Mouse (Mus musculus) gastrocnemius, adult 8-10 months (tissue): Measurements from ENCODE around the gene Syt13. TPM values are rescaled to one million over a fixed set of nuclear protein-coding genes. Genes with fewer than 3 reads are reported as not detected.

Experiments used
- DNase-seq, 2 experiments: peaks; one replicate each; pipeline ENCODE4 v3.0.0; 2022; ENCODE audit warnings: low spot score in 2 of 2
- total RNA-seq, 4 experiments: library from RNA; stranded (reverse); gene quantifications; 2 replicates each; pipeline ENCODE4 v1.2.4; 2022

Syt13 gene
- total RNA-seq, 4 experiments from 2014 or later, result 0.10 TPM; not detected in 3

DNA sequence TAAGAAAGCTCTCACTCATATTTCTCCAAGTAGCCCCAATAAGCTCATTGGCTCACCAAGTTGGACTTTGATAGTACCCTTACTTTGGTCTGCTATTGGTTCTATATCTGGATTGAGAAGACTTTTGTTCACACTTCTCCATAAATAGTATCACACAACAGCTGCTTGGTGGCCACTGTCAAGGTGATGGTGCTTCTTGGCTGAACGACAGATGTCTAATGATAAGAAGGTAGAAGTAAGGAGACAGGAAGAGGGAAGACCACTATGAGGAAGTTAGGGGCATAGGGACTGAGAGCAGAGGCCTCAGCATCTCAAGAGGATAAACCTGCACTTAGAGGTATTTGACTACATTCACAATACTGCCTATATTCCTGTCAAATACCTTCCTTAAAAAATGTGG is 49.4 kb downstream of the Syt13 start:
- no peak for DNase-seq

DNA sequence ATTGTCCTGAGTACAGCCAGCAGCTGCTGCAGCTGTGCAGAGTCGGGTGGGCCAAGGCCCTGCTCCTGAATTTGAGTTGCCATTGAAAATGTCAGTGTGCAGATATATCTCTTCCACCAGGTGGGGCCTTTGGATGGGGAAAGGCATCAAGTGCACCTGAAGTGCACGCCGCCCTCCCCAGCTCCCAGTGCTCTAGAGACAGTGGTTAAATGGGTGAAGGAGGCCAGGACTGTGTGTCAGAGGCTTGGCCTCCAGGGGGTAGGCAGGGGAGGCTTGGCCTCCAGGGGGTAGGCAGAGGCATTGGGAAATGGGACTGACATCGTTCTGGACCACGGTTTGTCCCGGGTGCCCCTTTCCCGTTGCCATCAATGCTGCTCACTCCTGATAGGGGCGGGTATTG is 51.4 kb downstream of the Syt13 start:
- no peak for DNase-seq

DNA sequence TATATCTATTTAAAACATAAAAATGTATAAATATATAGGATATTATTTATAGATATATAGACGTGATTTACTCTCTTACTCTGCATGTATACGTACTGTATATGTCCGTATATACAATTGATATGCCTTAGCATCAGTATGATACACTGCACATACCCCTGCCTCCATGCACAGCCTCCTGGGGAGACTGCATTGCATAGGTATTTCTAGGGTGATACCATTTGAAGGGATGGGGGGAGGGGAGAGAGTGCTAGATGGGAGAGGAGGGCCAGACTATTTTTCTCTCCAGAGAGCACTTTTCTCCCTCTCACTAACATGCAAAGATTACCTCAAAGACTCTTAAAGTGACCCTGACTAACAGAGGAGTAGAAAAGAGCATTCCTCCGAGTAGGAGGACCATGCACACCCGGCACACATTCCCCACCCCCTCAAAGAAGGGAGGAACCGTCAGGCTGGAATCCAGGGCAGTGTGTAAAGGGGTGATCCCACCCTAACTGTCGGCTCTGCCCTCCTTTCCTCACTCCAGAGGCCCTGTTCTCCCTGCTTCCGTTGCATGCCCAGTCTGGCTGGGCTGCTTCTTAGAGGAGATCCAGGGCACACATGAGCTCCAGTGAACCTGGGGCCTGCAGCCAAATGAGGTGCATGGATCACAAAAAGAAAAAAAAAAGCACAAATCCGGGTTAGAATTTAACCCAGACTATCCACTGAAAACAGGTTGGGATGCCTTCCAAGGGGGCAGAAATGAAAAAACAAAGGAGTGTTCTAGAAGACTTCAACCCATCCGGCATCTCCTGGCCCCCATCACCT is 52.3 kb downstream of the Syt13 start:
- no peak for DNase-seq

DNA sequence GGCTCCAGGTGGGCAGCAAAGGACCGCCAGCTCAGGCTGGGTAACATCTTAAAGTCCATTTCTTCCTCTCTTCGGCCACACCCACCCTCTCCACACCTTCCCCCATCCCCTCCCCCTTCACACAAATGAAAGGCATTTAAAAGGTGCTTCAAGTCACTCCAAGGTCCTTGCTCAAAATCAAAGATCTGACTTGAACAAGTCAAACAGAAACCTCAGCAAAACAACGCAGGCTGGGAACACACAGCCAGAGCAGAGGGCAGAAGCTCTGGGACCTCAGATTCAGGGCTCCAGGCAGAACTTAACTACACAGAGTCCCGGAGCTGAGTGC is 52.9 kb downstream of the Syt13 start:
- DNase-seq, result no peak

DNA sequence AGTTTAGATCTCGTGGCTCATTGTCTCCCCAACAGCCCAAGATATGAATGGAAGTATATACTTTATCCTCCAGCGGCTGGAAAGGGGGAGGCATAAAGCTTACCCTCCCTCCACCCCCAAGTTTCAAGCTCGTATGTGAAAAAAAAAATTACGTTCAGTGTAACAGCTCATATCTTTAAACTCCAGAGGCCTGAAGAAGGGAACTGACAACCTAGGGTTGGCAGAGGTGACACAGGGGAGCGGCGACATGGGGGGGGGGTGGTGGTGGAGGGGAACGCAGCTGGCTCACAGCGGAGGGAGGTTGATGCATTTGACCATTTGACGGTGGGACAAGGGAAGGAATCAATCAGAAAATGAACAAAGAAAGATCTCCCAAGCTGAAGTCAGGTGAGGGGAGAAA is 56.2 kb downstream of the Syt13 start:
- no peak for DNase-seq

DNA sequence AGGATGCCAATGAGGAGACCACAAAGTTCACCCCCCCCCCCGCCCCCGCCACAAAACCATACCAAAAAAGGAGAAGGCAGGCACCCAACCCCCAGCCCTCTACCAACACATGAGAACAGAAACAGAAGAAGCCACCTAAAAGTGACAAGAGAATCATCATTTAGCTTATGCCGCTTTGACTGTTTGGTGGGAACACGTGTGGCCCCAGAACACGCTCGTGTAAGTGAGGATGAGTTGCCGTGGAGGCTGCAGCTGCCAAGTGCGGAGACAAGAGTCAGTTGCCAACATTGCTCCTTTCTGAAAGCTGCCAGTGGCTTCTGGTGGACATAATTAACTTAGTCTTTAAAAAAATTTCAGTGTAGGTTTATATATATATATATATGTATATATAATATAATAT is 56.6 kb downstream of the Syt13 start:
- no peak for DNase-seq

DNA sequence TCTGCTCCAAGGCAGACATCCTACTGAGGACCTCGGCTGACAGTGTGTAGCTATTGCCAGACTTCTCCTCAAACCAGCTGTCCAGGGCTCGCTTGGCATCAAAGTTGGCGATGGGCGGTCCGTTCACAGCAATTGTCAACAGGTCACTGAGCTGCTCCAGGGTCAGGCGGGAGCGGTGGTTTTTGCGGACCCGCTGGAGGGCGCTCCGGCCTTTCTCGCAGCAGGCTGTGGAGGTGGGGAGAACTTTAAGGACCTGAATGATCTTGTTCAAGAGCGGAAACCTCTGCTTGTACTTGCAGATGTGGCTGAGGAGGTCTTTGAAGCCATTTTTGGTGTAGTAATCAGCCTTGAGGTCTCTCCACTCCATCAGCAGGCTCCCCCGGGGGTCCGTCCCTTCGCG is 57.2 kb downstream of the Syt13 start:
- DNase-seq, result no peak

DNA sequence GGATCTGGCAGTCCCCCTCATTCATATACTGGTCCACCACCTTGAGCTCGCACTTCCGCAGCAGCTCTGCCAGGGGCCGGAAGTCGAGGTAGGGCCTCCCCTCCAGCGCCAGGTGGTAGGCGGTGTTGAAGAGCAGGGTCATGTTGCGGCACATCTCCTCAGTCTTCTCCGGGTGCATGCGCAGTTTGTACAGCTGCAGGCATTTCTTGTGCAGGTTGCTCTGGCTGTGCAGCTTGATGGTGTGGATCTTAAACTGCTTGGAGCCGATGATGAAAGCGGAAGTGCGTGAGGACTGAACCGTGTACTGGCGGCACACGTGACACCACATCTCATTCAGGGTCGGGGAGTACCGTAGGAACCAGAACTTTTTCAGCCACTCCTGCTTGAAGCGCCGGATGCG is 58.7 kb downstream of the Syt13 start:
- DNase-seq, result no peak

DNA sequence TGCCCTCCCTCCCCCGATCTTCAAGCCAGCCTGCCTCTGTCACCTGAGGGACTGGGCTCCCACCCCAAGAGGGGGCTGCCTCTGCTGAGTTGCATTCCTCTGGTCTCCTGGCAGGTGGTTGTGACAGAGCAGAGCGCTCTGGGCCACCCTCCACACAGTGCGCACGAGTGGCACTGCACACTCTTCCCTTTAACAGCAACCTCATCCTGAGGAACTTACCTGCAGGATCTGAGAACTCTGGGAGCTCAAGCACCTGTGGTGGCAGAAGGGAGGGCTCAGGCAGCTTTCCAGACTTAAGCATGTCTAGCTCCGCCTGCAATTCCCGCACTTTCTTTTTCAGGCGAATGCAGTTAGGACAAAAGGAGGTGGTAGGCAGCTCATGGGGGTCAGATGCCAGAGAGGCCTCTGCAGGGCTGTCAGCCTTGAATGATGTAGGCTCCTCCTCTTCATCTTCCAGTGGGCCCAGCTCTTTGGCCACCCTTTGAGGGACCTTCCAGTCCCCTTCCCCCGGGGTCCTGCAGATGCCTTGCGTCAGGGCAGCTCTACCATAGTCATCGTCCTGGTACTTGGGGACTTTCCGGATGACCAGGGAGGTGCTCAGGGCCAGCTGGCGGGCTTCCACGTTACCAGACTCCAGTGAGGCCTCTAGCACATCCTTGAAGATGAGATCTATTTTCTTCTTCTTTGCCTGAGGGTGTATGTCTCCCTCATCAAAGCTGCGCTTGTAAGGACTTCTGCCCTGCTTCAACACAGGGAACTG is 60.3 kb downstream of the Syt13 start:
- DNase-seq, result no peak

DNA sequence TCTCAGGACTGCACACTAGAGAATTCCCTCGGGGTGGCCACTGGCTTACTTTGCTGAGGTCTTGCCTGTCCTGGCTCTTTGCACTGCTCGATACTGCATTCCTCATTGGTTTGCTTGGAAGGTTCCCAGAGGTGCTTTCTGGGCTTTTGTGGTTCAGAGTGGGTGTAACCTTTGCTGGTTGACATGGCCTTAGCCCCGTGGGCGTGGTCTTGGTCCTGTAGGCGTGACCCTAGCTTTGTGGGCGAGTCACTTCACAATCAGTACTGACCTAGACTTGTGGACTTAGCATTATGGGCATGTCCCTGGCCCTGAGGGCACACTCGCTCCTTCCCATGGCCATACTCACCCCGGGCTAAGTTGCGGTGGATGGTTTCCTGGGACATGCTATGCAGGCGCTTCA is 65.3 kb downstream of the Syt13 start:
- no peak for DNase-seq

DNA sequence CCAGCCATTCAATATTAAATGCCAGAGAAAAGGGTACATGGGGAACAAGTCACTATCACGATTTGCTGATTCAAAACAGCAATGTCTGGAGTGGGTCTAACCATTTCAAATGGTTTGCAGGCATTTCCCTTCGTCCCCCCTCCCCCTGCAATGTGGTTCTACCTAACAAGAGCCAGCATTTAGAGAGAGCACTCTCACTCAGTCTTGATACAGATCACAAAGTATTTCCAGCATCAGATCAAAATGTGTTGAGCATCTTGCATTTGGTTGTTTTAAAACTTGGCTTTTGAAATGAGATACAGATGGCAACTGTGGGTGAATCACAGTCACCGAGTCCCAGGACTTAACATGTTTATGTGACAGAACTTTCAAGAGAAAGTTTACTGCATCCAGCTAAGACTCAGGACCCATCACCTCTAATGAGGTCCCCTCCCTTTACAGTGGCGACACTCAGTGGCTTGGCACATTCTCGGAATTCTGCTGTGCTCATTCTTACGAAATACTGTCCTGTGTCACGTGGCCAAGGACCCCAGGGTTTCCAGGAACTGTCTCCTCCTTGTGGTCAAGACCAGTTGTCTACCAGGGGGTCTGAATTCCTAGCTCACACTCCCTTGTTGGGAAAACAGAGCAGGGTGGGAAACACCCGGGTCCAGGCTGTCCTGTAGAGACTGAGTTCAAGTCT is 67.8 kb downstream of the Syt13 start:
- no peak for DNase-seq

DNA sequence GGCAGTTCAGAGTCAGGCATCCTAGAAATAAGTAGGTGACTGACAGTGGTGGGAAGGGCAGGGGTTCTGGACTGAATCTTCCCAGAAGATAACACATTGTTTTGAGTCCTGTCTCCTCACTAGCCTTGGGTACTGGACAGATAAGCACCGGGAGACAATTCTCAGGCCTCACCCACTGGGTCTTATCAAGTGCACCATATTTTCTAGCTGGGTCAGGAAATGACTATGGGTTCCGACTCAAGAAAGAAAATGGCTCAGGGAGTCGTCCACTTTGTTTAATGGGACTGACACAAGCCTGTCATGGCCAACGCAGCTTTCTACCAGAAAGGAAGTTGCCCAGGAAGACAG is 68.3 kb downstream of the Syt13 start:
- DNase-seq, result no peak

DNA sequence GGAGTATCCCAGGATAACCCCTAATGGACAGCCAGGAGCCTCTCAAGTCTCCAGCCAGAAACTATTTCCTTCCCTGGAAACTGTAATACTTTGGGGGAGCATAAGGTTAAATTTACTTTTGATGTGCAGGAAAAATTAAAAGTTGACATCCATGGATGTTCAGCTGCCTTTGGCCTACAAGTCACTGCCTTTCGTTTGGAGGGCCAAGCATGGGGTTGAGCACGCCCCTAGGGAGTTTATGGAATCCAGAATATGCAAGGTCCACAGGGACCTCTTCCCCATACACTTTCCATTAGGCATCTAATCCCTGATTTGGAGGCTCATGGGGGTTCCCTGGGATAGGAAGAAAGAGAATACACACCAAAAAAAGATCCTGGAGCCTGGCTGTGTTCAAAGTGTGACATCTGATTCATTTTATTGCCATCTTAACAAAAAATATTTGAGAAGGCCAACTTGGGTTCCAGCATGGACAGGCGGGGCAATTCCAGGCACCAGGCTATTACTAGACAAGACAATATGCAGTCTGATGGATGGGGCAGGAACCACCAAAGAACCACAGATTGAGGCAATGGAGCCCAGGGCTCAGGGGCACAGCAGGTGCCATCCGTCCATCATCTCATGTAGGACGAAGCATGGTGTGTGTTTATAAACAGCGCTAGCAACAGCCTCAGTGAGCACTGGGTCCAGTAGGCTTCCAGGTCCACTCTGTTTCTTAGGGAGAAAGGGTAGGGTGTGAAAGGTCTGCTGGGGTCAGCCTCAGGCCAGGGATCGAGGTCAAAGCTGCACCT is 69.6 kb downstream of the Syt13 start:
- no peak for DNase-seq

DNA sequence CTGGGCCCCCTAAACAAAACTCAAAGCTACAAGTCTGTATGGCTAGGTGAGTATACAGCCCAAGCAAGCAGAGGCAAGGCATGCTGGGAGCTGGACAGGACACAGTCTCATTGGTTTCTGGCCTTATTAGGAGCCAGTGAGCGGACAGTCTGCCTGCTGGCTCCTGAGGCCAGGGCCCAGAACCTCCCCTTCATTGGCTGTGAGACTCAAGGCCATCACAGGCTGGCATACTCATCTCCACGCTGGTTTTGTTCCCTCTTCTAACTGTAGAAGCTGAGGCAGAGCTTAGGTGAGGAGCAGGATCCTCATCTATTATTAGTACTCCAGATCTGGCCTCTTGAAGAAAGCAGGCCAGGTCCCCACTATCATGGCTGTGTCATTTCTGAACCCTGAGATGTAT is 70.3 kb downstream of the Syt13 start:
- DNase-seq, result no peak

DNA sequence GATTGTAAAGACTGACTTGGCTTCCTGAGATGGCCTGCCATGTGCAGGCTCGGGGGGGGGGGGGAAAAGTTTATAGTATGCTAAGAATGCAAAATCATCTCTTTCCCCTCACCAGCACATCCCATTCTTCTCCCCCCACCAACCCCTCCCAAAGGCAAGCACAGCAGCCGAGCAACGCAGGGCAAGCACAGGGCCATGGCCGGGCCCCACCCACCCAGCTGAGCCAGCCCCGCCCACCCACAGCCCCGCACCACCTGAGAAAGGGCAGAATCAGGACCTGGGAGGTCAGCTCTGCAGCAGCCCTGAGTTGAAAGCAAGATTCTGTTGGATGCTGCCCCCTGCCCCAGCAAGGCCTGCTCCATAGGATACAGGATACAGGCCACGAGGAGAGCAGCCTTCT is 70.7 kb downstream of the Syt13 start:
- no peak for DNase-seq

DNA sequence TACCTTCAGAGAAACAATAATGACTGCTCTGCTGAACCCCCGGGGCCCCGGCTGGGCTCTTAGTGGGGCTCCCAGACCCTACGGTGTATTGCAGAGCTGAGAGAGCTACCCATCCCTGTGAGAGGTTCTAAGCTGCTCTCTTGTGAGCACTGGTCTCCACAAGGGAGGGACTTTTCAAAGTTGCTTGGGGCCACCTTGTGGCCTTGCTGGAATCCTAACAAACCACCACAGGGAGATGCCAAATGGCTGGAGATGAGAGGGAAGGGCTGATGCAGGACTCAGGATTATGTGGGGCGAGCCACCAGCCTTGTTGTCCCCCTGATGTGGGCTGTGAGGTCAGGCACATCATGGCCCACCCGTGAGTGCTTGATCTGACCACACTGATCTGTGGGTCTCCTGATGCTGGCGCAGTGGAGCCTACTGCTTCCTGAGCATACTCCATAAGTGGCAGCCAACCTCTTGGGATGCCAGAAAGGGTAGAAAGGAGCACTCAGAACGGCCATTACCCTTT is 72.3 kb downstream of the Syt13 start:
- no peak for DNase-seq

DNA sequence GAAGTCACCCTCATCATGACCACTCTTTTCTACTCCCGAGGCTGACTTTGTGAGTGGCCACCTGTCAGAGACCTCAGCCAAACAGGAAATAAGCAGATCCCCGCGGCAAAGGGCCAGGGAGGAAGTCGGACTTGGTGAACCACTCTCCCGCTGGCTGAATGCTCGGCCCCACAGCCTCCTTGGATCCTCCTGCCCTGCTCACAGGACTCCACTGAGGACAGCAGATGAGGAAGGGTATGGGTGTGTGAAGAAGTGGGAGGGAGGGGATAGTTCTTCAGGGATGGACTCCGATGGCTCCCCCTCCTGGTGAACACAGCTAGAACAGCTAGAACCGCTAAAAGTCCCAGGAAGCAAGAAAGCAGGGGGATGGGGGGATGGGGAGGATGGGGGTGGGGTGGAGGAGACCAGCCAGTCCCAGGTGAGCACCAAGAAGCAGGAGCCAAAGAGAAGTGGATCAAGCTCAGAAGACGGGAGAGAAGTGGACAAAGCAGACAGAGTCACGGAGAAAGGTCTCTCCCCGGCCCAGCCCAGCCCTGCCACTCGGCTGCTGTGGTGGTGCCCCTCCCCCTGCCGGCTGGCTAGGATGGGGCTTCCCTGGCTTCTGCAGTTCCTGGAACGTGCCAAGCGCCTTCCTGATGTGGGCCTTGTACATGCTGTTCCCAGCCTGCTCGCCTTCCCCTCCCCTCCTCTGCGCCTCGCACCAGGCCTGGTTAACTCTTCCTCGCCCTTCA is 73.2 kb downstream of the Syt13 start:
- peak; percentile 24 to 50 for DNase-seq

DNA sequence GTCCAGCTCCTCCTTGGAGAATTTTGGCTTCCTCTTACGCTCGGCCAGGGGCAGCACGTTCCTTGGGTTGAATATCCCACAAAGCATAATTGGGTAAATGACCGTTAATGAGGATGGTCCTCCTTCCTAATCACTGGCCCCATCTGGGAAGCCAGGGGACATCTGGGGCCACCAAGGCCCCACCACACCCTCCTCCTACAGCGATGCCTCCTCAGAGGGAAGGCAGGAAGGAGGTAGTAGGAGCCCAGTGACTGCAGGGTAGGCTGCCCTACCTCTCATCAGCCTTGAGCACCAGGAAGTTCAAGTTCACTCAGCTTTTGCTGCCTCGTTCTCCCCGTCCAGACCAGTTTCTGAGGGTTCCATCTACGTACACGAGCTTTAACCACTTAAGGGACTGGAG is 74.7 kb downstream of the Syt13 start:
- no peak for DNase-seq

DNA sequence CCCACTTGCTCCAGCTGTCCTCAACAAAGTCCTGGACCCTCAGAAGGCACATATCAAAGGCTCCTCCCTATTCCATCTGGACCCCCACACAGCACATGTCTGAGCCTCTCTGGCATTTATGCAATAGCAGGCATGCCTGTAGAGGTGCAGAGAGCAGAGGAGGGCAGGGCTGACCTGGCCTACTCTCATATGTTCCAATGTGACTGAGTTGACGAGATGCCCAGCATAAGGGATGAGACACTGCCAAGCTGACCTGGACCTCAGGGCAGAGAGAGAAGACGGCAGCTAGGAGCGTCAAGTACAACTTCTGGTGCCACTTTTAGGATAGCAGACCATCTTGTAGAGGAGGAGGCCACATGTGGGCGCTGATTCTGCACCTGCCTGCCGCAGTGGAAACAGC is 77.1 kb downstream of the Syt13 start:
- DNase-seq, result peak in 1 of 2 experiments; percentile 28

DNA sequence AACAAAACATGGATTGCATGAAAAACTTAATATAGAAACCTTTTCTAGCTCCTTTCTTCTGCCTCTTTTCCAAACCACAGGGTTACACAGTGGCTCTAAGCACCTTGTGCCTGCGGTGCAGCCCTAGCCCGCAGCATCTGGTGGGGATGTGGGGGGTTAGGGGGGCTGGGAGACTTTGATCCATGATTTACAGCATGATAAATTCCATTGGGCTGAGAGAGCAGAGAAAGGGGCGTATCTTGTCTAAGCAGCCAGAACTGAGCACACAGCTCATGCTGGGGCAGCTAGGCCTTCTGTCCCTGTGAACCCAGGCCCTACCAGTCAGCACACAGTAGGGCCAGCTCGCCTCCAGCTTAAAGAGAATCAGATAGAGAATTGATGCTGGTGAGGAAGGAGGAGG is 90.1 kb downstream of the Syt13 start:
- DNase-seq, result no peak
